ENCODE assay signal across 11 mouse cellular contexts in genomic region chr7:113769281-113769680, GRCm38 (mm10). TPM values are rescaled to one million over a fixed set of nuclear protein-coding genes. Genes with fewer than 3 reads are reported as not detected.
A peak's percentile ranks its signal among the peaks of the same experiment; 100 is the strongest.
DNase-seq lines count a peak whose midpoint lies in the region; ATAC-seq and TF ChIP-seq lines count a peak whose summit lies in the region.
"Had no signal": no experiment of that assay in that cellular context is flagged by ENCODE, and none has a peak within 500 bp of the region (broad histone marks: within the 10 kb centered on the region; RNA-seq: fewer than 3 reads in every experiment).

No protein-coding gene starts in this region.

- no peaks in the 10 kb centered on the region for H3K36me3 ChIP-seq in lung, postnatal 0 days (ENCODE audit: insufficient read depth, low read length)
- no peaks in the 10 kb centered on the region for H3K36me3 ChIP-seq in forebrain, embryonic 12.5 days (replicated peaks)
- H3K36me3 ChIP-seq in midbrain, embryonic 10.5 days: peaks cover 17% of the 10 kb centered on the region
- H3K36me3 ChIP-seq: stomach, embryonic 15.5 days had no signal

- no peak for DNase-seq in lung, postnatal 0 days (ENCODE audit: low spot score)
- no peak for DNase-seq in lung, postnatal 10 days
- peak; percentile 22 for DNase-seq in midbrain, embryonic 10.5 days (ENCODE audit: low spot score)
- DNase-seq in left cerebral cortex, postnatal 10 days (ENCODE audit: extremely low spot score in 1 of 2, low spot score in 2 of 2): no peak
- DNase-seq in cerebellum, adult 9-10 months: no peak
- no peak for DNase-seq in left cerebral cortex, postnatal 25 days (ENCODE audit: low spot score in 2 of 2)
- DNase-seq: cerebellum, postnatal 14 days; right cerebral cortex, adult 18-20 months had no signal

- no peaks in the 10 kb centered on the region for H3K9me3 ChIP-seq in lung, postnatal 0 days (ENCODE audit: low read length)
- 0 out of 2 replicates have a peak, but pooled peaks cover 4% of the 10 kb centered on the region for H3K9me3 ChIP-seq in forebrain, embryonic 12.5 days
- H3K9me3 ChIP-seq in midbrain, embryonic 10.5 days (replicated peaks): no peaks in the 10 kb centered on the region
- H3K9me3 ChIP-seq: stomach, embryonic 15.5 days had no signal

- WGBS in lung, postnatal 0 days: 52% methylated on average over 6 of the region's 6 CpGs
- WGBS in forebrain, embryonic 12.5 days: 2% methylated on average over 6 of the region's 6 CpGs
- 6% methylated on average over 6 of the region's 6 CpGs for WGBS in midbrain, embryonic 10.5 days

- no peak overlapping the region for H3K4me3 ChIP-seq in lung, postnatal 0 days (ENCODE audit: low read depth, low read length)
- H3K4me3 ChIP-seq in forebrain, embryonic 12.5 days (replicated peaks): no peak overlapping the region
- H3K4me3 ChIP-seq in midbrain, embryonic 10.5 days: peak overlapping the region; percentile 71
- H3K4me3 ChIP-seq: stomach, embryonic 15.5 days had no signal

- H3K27ac ChIP-seq in lung, postnatal 0 days (ENCODE audit: low read length): no peak overlapping the region
- no peak overlapping the region for H3K27ac ChIP-seq in forebrain, embryonic 12.5 days
- peak overlapping the region; percentile 70 for H3K27ac ChIP-seq in midbrain, embryonic 10.5 days (replicated peaks)
- H3K27ac ChIP-seq: kidney, postnatal 0 days; stomach, embryonic 15.5 days had no signal

- peak overlapping the region; percentile 17; the same call in 1 of the 2 replicates for H3K4me2 ChIP-seq in lung, postnatal 0 days (replicated peaks; ENCODE audit: low read depth, low read length)
- peak overlapping the region; percentile 21 for H3K4me2 ChIP-seq in forebrain, embryonic 12.5 days
- H3K4me2 ChIP-seq: stomach, embryonic 15.5 days had no signal

- no peak for ATAC-seq in lung, postnatal 0 days
- peak; percentile 34; the same call in 1 of the 2 replicates for ATAC-seq in forebrain, embryonic 12.5 days (ENCODE audit: low FRiP score)

- peaks cover 22% of the 10 kb centered on the region for H3K27me3 ChIP-seq in lung, postnatal 0 days (replicated peaks; ENCODE audit: insufficient read depth, low read length)
- H3K27me3 ChIP-seq in forebrain, embryonic 12.5 days: peaks cover 67% of the 10 kb centered on the region
- peaks cover 58% of the 10 kb centered on the region for H3K27me3 ChIP-seq in midbrain, embryonic 10.5 days (ENCODE audit: low read depth, poor library complexity, severe bottlenecking)

- intact Hi-C loops in left cerebral cortex, postnatal 10 days (cut with DNase I): loop anchor here (10.0 kb wide), 1 partner anchor 106 kb away; no protein-coding TSS in a partner anchor
- intact Hi-C loops in left cerebral cortex, postnatal 25 days (cut with DNase I): loop anchor here (10.0 kb wide), 1 partner anchor 446 kb away; no protein-coding TSS in a partner anchor

- peaks cover 9% of the 10 kb centered on the region; the same call in 1 of the 2 replicates for H3K4me1 ChIP-seq in lung, postnatal 0 days (ENCODE audit: insufficient read depth, low read depth, low read length)
- peaks cover 36% of the 10 kb centered on the region for H3K4me1 ChIP-seq in forebrain, embryonic 12.5 days
- H3K4me1 ChIP-seq in midbrain, embryonic 10.5 days: peaks cover 67% of the 10 kb centered on the region

- no peak overlapping the region for H3K9ac ChIP-seq in lung, postnatal 0 days (replicated peaks; ENCODE audit: low read depth)
- H3K9ac ChIP-seq in forebrain, embryonic 12.5 days: no peak overlapping the region
- H3K9ac ChIP-seq: stomach, embryonic 15.5 days had no signal

- no peak for TF ChIP-seq CTCF in lung, postnatal 0 days (IDR thresholded peaks at IDR 0.05)

- no peak for TF ChIP-seq EP300 in lung, postnatal 0 days (IDR thresholded peaks at IDR 0.05)

RNA-seq across cellular contexts. Expression of gene Spon1, which starts 3.5 kb away (rescaled TPM):
- 35.1 and 35.9 TPM in 2 replicates for polyA plus RNA-seq in lung, postnatal 0 days (2015; fragmentation: Nextera tagmentation; extraction: Ambion mirVana)
- polyA plus RNA-seq in forebrain, embryonic 12.5 days (2016; fragmentation: Nextera tagmentation; extraction: Ambion mirVana): 12.5 and 14.8 TPM in 2 replicates
- 73.1 and 75.6 TPM in 2 replicates for polyA plus RNA-seq in midbrain, embryonic 10.5 days (2016; fragmentation: Nextera tagmentation; extraction: Ambion mirVana)
- total RNA-seq in left cerebral cortex, postnatal 10 days (2021): 10 to 100 TPM; 46.6 to 49.5 TPM
- 10 to 100 TPM; 35.6 to 38.3 TPM for total RNA-seq in left cerebral cortex, postnatal 25 days (2021)
